8 mouse cellular contexts compared by ENCODE assay signal in genomic region chr11:70026689-70027088, GRCm38 (mm10). TPM values are rescaled to one million over a fixed set of nuclear protein-coding genes. Genes with fewer than 3 reads are reported as not detected.
DNase-seq lines count a peak whose midpoint lies in the region; ATAC-seq and TF ChIP-seq lines count a peak whose summit lies in the region.

No protein-coding gene starts in this region.

- intact Hi-C loops in left cerebral cortex, postnatal 36 days (cut with DNase I) = no loop called here

- no peaks in the 10 kb centered on the region for H3K27me3 ChIP-seq in cerebellum, adult 2 months (ENCODE audit: control insufficient read depth, insufficient read depth, low read length)
- no peaks in the 10 kb centered on the region for H3K27me3 ChIP-seq in hindbrain, postnatal 0 days (ENCODE audit: insufficient read depth, low read length)
- H3K27me3 ChIP-seq in testis, adult 2 months (ENCODE audit: control insufficient read depth, insufficient read depth, low read length) = no peaks in the 10 kb centered on the region

- no peaks in the 10 kb centered on the region for H3K9me3 ChIP-seq in hindbrain, postnatal 0 days (ENCODE audit: low read length)

- WGBS in cerebellum, adult 2 months = 4% methylated on average over 19 of the region's 19 CpGs
- WGBS in hindbrain, postnatal 0 days = 1% methylated on average over 19 of the region's 19 CpGs

- H3K9ac ChIP-seq in hindbrain, postnatal 0 days (replicated peaks; ENCODE audit: low read length) = peak overlapping the region; percentile 28

- peak overlapping the region; percentile 60 for H3K4me2 ChIP-seq in hindbrain, postnatal 0 days (ENCODE audit: low read depth, low read length)

- peak overlapping the region; percentile 56 for H3K4me3 ChIP-seq in cerebellum, adult 2 months (replicated peaks; ENCODE audit: insufficient read depth, low read depth, low read length)
- peak overlapping the region; percentile 26 for H3K4me3 ChIP-seq in hindbrain, postnatal 0 days (ENCODE audit: low read length)
- peak overlapping the region; percentile 44 for H3K4me3 ChIP-seq in testis, adult 2 months (ENCODE audit: control insufficient read depth, low read depth, low read length)

- TF ChIP-seq POLR2A in cerebellum, adult 2 months (IDR thresholded peaks at IDR 0.05; ENCODE audit: borderline replicate concordance, insufficient read depth, low read length) = no peak
- no peak for TF ChIP-seq POLR2A in testis, adult 2 months (IDR thresholded peaks at IDR 0.05; ENCODE audit: control insufficient read depth, low read depth, low read length)

- peaks cover 19% of the 10 kb centered on the region; the same call in 1 of the 2 replicates for H3K4me1 ChIP-seq in cerebellum, adult 2 months (ENCODE audit: control insufficient read depth, insufficient read depth, low read length)
- H3K4me1 ChIP-seq in hindbrain, postnatal 0 days (ENCODE audit: insufficient read depth, low read length) = peaks cover 49% of the 10 kb centered on the region
- peaks cover 49% of the 10 kb centered on the region for H3K4me1 ChIP-seq in testis, adult 2 months (ENCODE audit: control insufficient read depth, insufficient read depth, low read length)

- H3K27ac ChIP-seq in cerebellum, adult 2 months (ENCODE audit: insufficient read depth, low read length) = peak overlapping the region; percentile 78
- peak overlapping the region; percentile 89 for H3K27ac ChIP-seq in hindbrain, postnatal 0 days
- H3K27ac ChIP-seq in testis, adult 2 months (ENCODE audit: control insufficient read depth, insufficient read depth, low read depth, low read length) = no peak overlapping the region

- ATAC-seq in hindbrain, postnatal 0 days = peak; percentile 8; the same call in 1 of the 2 replicates

- no peak for TF ChIP-seq CTCF in cerebellum, adult 2 months (IDR thresholded peaks at IDR 0.05; ENCODE audit: borderline replicate concordance, insufficient read depth, low read depth, low read length)
- no peak for TF ChIP-seq CTCF in hindbrain, postnatal 0 days (IDR thresholded peaks at IDR 0.05; ENCODE audit: low read depth)
- no peak for TF ChIP-seq CTCF in testis, adult 2 months (IDR thresholded peaks at IDR 0.05; ENCODE audit: control insufficient read depth, insufficient read depth, insufficient replicate concordance, low read depth, low read length)

- H3K36me3 ChIP-seq in hindbrain, postnatal 0 days (ENCODE audit: insufficient read depth, low read length) = peaks cover 8% of the 10 kb centered on the region
- no peaks in the 10 kb centered on the region for H3K36me3 ChIP-seq in testis, adult 2 months (ENCODE audit: control insufficient read depth, insufficient read depth, low read length)

- DNase-seq in adrenal gland, postnatal 14 days = peak; percentile 72
- no peak for DNase-seq in adrenal gland, adult (ENCODE audit: inconsistent age in 2 of 2, low spot score in 1 of 2)
- DNase-seq in cerebellum, adult 2 months = peak; percentile 45 to 53
- peak; percentile 33 to 65 for DNase-seq in gastrocnemius, adult 8-10 months (ENCODE audit: low spot score in 2 of 2)
- DNase-seq in hindbrain, postnatal 0 days (ENCODE audit: low spot score) = peak; percentile 69
- DNase-seq in lung, postnatal 14 days = peak; percentile 40
- no peak for DNase-seq in left cerebral cortex, postnatal 36 days (ENCODE audit: low spot score in 2 of 2)

RNA-seq across cellular contexts. Expression of gene Dlg4, which starts 9.9 kb away (rescaled TPM):
- total RNA-seq in adrenal gland, postnatal 14 days (2021) = 31.9 and 37.0 TPM in 2 replicates
- 352 and 374 TPM in 2 replicates for polyA plus RNA-seq in cerebellum, adult 2 months (2012; rRNA removed)
- 1 to 10 TPM; 3.3 to 6.9 (median 4.2) TPM for total RNA-seq in gastrocnemius, adult 8-10 months (2022)
- 209 and 225 TPM in 2 replicates for total RNA-seq in hindbrain, postnatal 0 days (2014; rRNA removed)
- polyA plus RNA-seq in hindbrain, postnatal 0 days (2015; fragmentation: Nextera tagmentation; extraction: Ambion mirVana) = 18.8 and 22.4 TPM in 2 replicates
- 5.6 and 6.5 TPM in 2 replicates for polyA plus RNA-seq in testis, adult 2 months (2012; rRNA removed)
- 100 to 1,000 TPM; 867 to 894 TPM for total RNA-seq in left cerebral cortex, postnatal 36 days (2021)

RNA-seq across cellular contexts. Expression of gene Acadvl, which starts 11.5 kb away (rescaled TPM):
- total RNA-seq in adrenal gland, postnatal 14 days (2021) = 1,177 and 1,207 TPM in 2 replicates
- polyA plus RNA-seq in cerebellum, adult 2 months (2012; rRNA removed) = 104 and 112 TPM in 2 replicates
- 100 to 1,000 TPM; 288 to 338 (median 299) TPM for total RNA-seq in gastrocnemius, adult 8-10 months (2022)
- 44.4 and 47.2 TPM in 2 replicates for total RNA-seq in hindbrain, postnatal 0 days (2014; rRNA removed)
- 65.2 and 75.2 TPM in 2 replicates for polyA plus RNA-seq in hindbrain, postnatal 0 days (2015; fragmentation: Nextera tagmentation; extraction: Ambion mirVana)
- 20.6 and 20.9 TPM in 2 replicates for polyA plus RNA-seq in testis, adult 2 months (2012; rRNA removed)
- total RNA-seq in left cerebral cortex, postnatal 36 days (2021) = 10 to 100 TPM; 54.3 to 58.5 TPM

RNA-seq across cellular contexts. Expression of gene Dvl2, which starts 26.3 kb away (rescaled TPM):
- total RNA-seq in adrenal gland, postnatal 14 days (2021) = 16.0 and 23.1 TPM in 2 replicates
- polyA plus RNA-seq in cerebellum, adult 2 months (2012; rRNA removed) = 27.2 and 28.9 TPM in 2 replicates
- total RNA-seq in gastrocnemius, adult 8-10 months (2022) = 1 to 10 TPM; 3.8 to 5.2 (median 4.5) TPM
- total RNA-seq in hindbrain, postnatal 0 days (2014; rRNA removed) = 20.9 and 37.3 TPM in 2 replicates
- 18.1 and 19.3 TPM in 2 replicates for polyA plus RNA-seq in hindbrain, postnatal 0 days (2015; fragmentation: Nextera tagmentation; extraction: Ambion mirVana)
- polyA plus RNA-seq in testis, adult 2 months (2012; rRNA removed) = 15.2 and 16.4 TPM in 2 replicates
- total RNA-seq in left cerebral cortex, postnatal 36 days (2021) = 10 to 100 TPM; 25.4 to 36.0 TPM

RNA-seq across cellular contexts. Expression of gene Asgr1, which starts 27.2 kb away (rescaled TPM):
- 2.2 and 47.3 TPM in 2 replicates for total RNA-seq in adrenal gland, postnatal 14 days (2021)
- polyA plus RNA-seq in cerebellum, adult 2 months (2012; rRNA removed) = 13.8 and 17.1 TPM in 2 replicates
- total RNA-seq in gastrocnemius, adult 8-10 months (2022) = not detected
- 2.3 and 2.8 TPM in 2 replicates for total RNA-seq in hindbrain, postnatal 0 days (2014; rRNA removed)
- polyA plus RNA-seq in hindbrain, postnatal 0 days (2015; fragmentation: Nextera tagmentation; extraction: Ambion mirVana) = 3.7 TPM in 2 replicates
- polyA plus RNA-seq in testis, adult 2 months (2012; rRNA removed) = 1.00 and 1.4 TPM in 2 replicates
- 1 to 10 TPM in 1 of 2 experiments, under 1 TPM in 1; 0.99 to 1.1 TPM for total RNA-seq in left cerebral cortex, postnatal 36 days (2021)

RNA-seq across cellular contexts. Expression of gene Phf23, which starts 31.1 kb away (rescaled TPM):
- 47.3 and 53.2 TPM in 2 replicates for total RNA-seq in adrenal gland, postnatal 14 days (2021)
- polyA plus RNA-seq in cerebellum, adult 2 months (2012; rRNA removed) = 41.8 and 44.4 TPM in 2 replicates
- total RNA-seq in gastrocnemius, adult 8-10 months (2022) = 10 to 100 TPM; 20.5 to 28.5 (median 23.0) TPM
- 34.3 and 47.9 TPM in 2 replicates for total RNA-seq in hindbrain, postnatal 0 days (2014; rRNA removed)
- polyA plus RNA-seq in hindbrain, postnatal 0 days (2015; fragmentation: Nextera tagmentation; extraction: Ambion mirVana) = 44.0 and 46.0 TPM in 2 replicates
- polyA plus RNA-seq in testis, adult 2 months (2012; rRNA removed) = 19.0 and 21.2 TPM in 2 replicates
- 10 to 100 TPM; 41.3 to 46.1 TPM for total RNA-seq in left cerebral cortex, postnatal 36 days (2021)

Comparison
In these comparisons a context has a peak if more than half of its experiments do, and no peak if none do; other contexts are left out.
1. DNase-seq: peak in adrenal gland, postnatal 14 days (single experiment), cerebellum, adult 2 months (2 of 2), gastrocnemius, adult 8-10 months (2 of 2), hindbrain, postnatal 0 days (single experiment) and lung, postnatal 14 days (single experiment); none in adrenal gland, adult (0 of 2) and left cerebral cortex, postnatal 36 days (0 of 2).
2. Peak in every context shown above with its lines, with median percentiles within 50 percentile points of each other: H3K4me3 ChIP-seq.